Mouse (Mus musculus) lung, embryonic 15.5 days (tissue): ENCODE measurements at regions not wholly inside any gene's neighbourhood (a gene's known extent, or its start where the extent isn't known, plus 50 kb on each side); places are given as distances from the start of the nearest gene placed in this dataset.
"Not testable (repeated sequence)": the region's sequence is repeated elsewhere in the genome, so short reads cannot be mapped to it uniquely, and the experiment has no call there.

Experiments used
- ATAC-seq: fragments of 200-750 bp; cut with Nextera tagmentation; 2 replicates; pipeline ENCODE4 v1.8.0; 2017; ENCODE audit warnings: moderate number of reproducible peaks, borderline replicate concordance; ENCODE audit not compliant: low FRiP score, low TSS enrichment; ENCODE audit errors: extremely low read depth
- H3K27ac ChIP-seq: fragments of 300-500 bp; sonication (generic); 2 replicates; pipeline ENCODE4 v1.5.1; 2015; ENCODE audit warnings: moderate library complexity, mild to moderate bottlenecking, inconsistent platforms
- H3K27me3 ChIP-seq: fragments of 300-500 bp; sonication (generic); 2 replicates; pipeline ENCODE4 v1.6.1; 2015; ENCODE audit warnings: inconsistent platforms
- H3K36me3 ChIP-seq: fragments of 300-500 bp; sonication (generic); 2 replicates; pipeline ENCODE4 v1.6.1; 2015; ENCODE audit warnings: inconsistent platforms
- H3K4me1 ChIP-seq: fragments of 300-500 bp; sonication (generic); 2 replicates; pipeline ENCODE4 v1.6.1; 2015; ENCODE audit warnings: inconsistent platforms
- H3K4me2 ChIP-seq: fragments of 300-500 bp; sonication (generic); 2 replicates; pipeline ENCODE4 v1.6.1; 2015; ENCODE audit warnings: inconsistent platforms, mild to moderate bottlenecking, moderate library complexity
- H3K4me3 ChIP-seq: fragments of 300-500 bp; sonication (generic); 2 replicates; pipeline ENCODE4 v1.5.1; 2015; ENCODE audit warnings: mild to moderate bottlenecking, inconsistent platforms
- H3K9ac ChIP-seq: fragments of 300-500 bp; sonication (generic); 2 replicates; pipeline ENCODE4 v1.6.1; 2015; ENCODE audit warnings: inconsistent platforms
- H3K9me3 ChIP-seq: fragments of 300-500 bp; sonication (generic); 2 replicates; pipeline ENCODE4 v1.6.1; 2016; ENCODE audit warnings: inconsistent platforms
- WGBS: fragments of 180-500 bp; shearing (Covaris S2); methylation state at CpG from one replicate; pipeline ENCODE4 v1.1.7; 2015; 5-methylcytosine and 5-hydroxymethylcytosine counted together

DNA sequence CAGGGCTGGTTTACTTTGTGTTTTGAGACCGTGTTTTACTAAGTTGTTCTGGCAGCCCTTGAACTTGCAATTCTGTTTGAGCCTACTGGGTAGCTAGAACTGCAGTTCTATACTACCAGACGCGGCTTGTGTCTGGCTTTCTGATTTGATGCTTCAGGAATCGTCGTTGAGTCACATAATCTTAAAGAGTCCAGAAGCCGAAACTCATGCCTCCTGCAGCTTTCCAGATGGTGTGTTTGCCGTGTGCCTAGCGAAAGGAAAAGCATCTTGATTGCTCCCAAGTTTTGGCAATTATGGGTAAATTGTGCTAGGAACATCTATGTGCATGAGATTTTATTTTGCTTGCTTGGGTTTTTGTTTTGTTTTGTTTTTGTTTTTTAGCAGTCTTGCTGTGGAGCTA is 99.6 kb upstream of the Tgm3 start:
- peaks cover 9% of the 10 kb centered on the region for H3K27me3 ChIP-seq
- H3K9ac ChIP-seq: no peak overlapping the region
- H3K36me3 ChIP-seq: no peaks in the 10 kb centered on the region
- H3K4me3 ChIP-seq: no peak overlapping the region
- no peak overlapping the region for H3K27ac ChIP-seq
- no peak overlapping the region for H3K4me2 ChIP-seq
- peaks cover 9% of the 10 kb centered on the region for H3K4me1 ChIP-seq
- ATAC-seq: no peak
- 70% methylated on average over 8 of the region's 8 CpGs for WGBS
- no peaks in the 10 kb centered on the region for H3K9me3 ChIP-seq

DNA sequence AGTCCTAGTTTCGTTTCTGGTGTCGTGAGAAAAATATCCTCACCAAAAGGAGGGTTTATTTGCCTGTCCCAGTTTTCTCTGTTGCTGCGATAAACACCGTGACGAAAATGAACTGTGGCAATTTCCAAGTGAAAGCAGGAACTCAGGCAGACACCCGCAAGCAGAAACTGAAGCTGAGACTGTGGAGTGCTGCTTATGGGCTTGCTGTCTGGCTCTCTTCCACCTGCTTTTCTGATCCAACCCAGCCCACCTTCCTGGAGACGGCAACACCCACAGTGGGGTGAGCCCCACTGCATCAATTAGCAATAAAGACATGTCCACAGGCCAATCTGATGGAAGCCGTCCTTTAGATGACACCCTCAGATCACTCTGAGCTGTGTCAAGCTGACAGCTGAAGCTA is 97.9 kb upstream of the Tgm3 start:
- Histone ChIP-seq H3K9me3 (no peaks in the 10 kb centered on the region), H3K9ac (no peak overlapping the region), H3K36me3 (no peaks in the 10 kb centered on the region), H3K4me1 (peaks cover 1% of the 10 kb centered on the region; the same call in 1 of the 2 replicates), H3K4me3 (no peak overlapping the region), H3K27ac (no peak overlapping the region), H3K4me2 (no peak overlapping the region), H3K27me3 (peaks cover 2% of the 10 kb centered on the region)
- 78% methylated on average over 8 of the region's 8 CpGs for WGBS
- ATAC-seq: no peak

DNA sequence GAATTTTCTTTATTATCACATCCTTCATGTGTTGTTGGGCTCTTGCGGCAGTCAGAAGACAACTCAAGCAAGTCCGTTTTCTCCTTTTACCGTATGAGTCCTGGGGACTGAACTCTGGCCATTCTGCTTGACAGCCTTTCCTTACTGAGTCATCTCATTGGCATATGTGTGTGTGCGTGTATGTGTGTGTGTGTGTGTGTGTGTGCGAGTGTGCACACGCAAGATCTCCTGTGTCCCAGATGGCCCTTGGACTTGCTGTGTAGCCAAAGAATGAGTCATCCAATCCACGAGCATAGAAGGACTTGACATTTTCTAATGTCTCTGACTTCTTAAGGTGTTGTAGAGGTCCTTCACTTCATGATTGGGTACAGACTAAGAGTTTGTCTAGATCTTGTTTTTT is 95.7 kb upstream of the Tgm3 start:
- Histone ChIP-seq H3K36me3 (no peaks in the 10 kb centered on the region), H3K4me1 (no peaks in the 10 kb centered on the region), H3K27ac (no peak overlapping the region), H3K9me3 (no peaks in the 10 kb centered on the region), H3K4me3 (no peak overlapping the region), H3K9ac (no peak overlapping the region), H3K27me3 (no peaks in the 10 kb centered on the region), H3K4me2 (no peak overlapping the region)
- 86% methylated on average over 7 of the region's 7 CpGs for WGBS
- ATAC-seq: no peak

DNA sequence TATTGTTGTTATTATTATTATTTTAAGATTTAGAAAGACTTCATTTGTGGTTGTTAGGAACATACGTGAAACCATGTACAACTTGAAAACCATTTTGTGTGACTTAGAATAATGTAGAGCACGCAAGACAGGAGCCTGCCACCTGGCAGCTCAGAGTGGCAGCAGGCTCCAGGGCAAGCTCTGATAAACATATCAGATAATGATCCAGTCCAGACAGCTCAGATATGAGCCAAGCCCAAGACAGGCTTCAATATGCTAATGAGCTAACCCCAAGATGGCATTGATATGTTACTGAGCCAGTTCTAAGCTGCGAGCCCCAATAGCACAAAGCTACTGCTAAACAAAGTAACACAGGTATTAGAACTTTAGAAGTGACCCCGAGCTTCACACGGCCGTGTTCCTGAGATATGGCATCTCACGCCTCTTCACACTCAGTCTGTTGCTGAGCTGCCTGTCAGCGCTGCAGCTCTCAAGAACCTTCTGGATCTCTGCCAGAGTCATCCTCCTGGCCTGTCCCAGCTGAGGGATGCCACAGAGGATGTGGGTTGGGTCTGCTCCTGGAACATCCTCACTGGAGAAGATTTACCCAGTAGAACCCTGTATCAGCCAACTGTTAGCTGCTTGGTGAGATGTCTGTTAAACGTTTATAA is 93.9 kb upstream of the Tgm3 start:
- H3K27ac ChIP-seq: no peak overlapping the region
- H3K4me3 ChIP-seq: no peak overlapping the region
- H3K4me2 ChIP-seq: no peak overlapping the region
- no peak for ATAC-seq
- no peaks in the 10 kb centered on the region for H3K27me3 ChIP-seq
- no peaks in the 10 kb centered on the region for H3K36me3 ChIP-seq
- H3K9ac ChIP-seq: no peak overlapping the region
- H3K4me1 ChIP-seq: no peaks in the 10 kb centered on the region
- no peaks in the 10 kb centered on the region for H3K9me3 ChIP-seq
- WGBS: 57% methylated on average over 9 of the region's 9 CpGs

DNA sequence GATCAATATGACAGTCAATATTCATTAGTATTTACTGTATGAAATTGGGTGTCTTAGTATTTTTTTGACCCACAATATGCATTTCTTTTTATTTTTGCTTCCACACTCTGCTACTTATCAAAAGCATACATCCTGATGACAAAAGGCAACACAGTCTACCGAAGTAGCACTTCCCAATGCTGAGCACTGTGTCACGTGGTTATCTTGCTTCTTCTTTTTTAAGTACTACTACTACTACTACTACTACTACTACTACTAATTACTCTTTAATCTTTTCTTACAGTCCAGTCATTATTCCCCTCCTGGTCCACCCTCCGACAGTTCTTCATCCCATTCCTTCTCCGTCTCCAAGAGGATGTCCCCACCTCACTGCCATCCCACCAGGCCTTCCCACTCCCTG is 92.6 kb upstream of the Tgm3 start:
- Histone ChIP-seq H3K4me3 (no peak overlapping the region), H3K36me3 (no peaks in the 10 kb centered on the region), H3K4me1 (no peaks in the 10 kb centered on the region), H3K27me3 (no peaks in the 10 kb centered on the region), H3K9ac (no peak overlapping the region), H3K27ac (no peak overlapping the region), H3K9me3 (no peaks in the 10 kb centered on the region), H3K4me2 (no peak overlapping the region)
- 93% methylated on average over 4 of the region's 4 CpGs for WGBS
- ATAC-seq: no peak

DNA sequence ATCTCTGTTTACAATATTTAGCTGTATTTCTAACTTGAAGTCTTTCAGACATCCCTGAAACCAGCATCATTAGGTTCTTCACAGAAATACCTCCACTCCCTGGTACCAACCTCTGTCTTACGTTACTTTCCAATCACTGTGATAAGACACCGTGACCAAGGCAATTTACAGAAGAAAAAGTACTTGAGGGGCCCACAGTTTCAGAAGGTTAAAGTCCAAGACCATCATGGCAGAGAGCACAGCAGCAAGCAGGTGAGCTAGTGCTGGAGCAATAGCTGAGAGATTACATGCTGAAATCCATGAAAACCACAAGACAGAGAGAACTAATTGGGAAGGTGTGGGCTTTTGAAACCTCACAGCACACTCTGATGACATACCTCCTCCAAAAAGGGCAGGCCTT is 84.9 kb upstream of the Tgm3 start:
- WGBS: 75% methylated on average over 2 of the region's 2 CpGs
- H3K36me3 ChIP-seq: no peaks in the 10 kb centered on the region
- ATAC-seq: no peak

DNA sequence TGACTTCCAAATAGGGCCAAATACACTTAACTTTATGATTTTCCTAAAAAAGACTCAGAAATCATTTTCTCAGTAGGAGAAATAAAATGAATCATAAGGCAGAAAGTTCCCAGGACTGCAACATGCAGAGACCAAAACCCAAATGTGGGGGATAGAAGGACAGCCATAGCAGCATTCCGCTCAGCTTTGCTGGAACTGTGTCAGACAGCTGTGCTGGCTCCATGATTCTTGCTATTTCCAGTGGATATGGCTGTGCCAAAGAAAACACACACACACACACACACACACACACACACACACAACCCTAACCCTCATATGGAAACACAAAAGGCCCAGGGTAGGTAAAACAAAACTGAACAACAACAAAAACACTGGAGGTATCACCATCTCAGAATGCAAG is 78.6 kb upstream of the Tgm3 start:
- H3K27me3 ChIP-seq: no peaks in the 10 kb centered on the region
- H3K4me2 ChIP-seq: no peak overlapping the region
- no peak overlapping the region for H3K4me3 ChIP-seq
- WGBS: 81% methylated on average over 1 of the region's 1 CpGs
- no peak overlapping the region for H3K9ac ChIP-seq
- no peaks in the 10 kb centered on the region for H3K9me3 ChIP-seq
- ATAC-seq: no peak
- no peaks in the 10 kb centered on the region for H3K4me1 ChIP-seq
- H3K36me3 ChIP-seq: no peaks in the 10 kb centered on the region
- no peak overlapping the region for H3K27ac ChIP-seq

More for the DNA sequence above, 84.9 kb upstream of the Tgm3 start:
- H3K9ac ChIP-seq: no peak overlapping the region
- no peak overlapping the region for H3K4me2 ChIP-seq
- no peaks in the 10 kb centered on the region for H3K4me1 ChIP-seq
- no peaks in the 10 kb centered on the region for H3K9me3 ChIP-seq
- H3K27ac ChIP-seq: no peak overlapping the region
- no peaks in the 10 kb centered on the region for H3K27me3 ChIP-seq
- H3K4me3 ChIP-seq: no peak overlapping the region

DNA sequence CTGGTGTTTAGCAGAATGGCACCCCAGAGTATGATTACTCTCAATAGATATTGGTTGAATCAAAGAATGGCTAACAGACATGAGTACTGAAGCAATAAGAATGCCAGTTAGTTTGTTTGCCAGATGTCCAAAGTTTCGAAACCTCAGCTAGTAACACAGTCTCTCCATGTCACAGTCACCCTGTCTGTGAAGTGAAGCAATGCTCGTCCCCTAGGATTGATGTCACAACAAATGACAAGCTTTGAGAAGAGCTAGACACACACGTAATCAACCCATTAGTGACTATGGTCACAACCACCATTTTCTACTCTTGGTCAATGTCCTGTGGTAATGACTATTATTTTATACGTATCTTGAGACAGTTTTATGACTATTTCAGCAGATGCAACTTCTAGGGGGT is 69.3 kb upstream of the Tgm3 start:
- no peak overlapping the region for H3K9ac ChIP-seq
- H3K36me3 ChIP-seq: no peaks in the 10 kb centered on the region
- H3K4me3 ChIP-seq: no peak overlapping the region
- peaks cover 2% of the 10 kb centered on the region; the same call in 1 of the 2 replicates for H3K4me1 ChIP-seq
- no peak overlapping the region for H3K27ac ChIP-seq
- no peak overlapping the region for H3K4me2 ChIP-seq
- H3K27me3 ChIP-seq: no peaks in the 10 kb centered on the region
- WGBS: 64% methylated on average over 4 of the region's 4 CpGs
- no peak for ATAC-seq
- H3K9me3 ChIP-seq: no peaks in the 10 kb centered on the region

DNA sequence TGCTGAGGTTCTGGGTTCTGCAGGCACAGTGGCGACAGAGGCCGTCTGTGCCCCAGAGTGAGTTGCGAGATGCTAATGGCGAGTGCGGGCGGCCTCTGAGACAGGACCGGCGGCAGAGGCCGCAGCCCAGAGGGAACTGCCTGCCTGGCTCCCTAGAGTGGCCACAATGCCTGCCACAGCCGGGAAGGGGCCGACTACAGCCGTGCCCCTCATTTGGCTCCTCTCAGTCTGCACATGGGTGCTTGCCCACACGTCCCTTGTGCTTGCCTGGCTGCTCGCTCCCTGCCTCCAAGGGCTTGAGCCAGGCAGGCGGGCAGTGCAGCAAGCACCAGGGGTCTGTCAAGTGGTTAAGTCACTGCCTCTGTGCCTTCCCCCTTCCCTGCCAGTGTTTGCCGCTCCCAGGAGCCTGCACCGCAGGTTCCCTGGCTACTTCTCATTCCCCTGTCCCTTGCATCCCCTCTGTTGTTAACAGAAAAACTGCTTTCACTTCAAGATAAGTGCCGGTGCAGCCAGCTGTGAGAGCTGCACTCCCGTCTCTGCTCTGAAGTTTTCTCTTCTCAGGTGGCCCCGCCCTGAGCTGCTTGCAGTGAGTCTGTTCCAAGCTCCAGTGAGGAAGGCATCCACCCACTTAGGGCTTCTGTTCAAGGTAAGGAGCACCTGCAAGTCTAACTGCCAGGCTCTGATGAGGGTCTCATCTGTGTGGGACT is 64.1 kb upstream of the Tgm3 start:
- ATAC-seq: peak; percentile 64
- peak overlapping the region; percentile 49 for H3K4me2 ChIP-seq
- H3K36me3 ChIP-seq: no peaks in the 10 kb centered on the region
- H3K27ac ChIP-seq: peak overlapping the region; percentile 71
- peaks cover 4% of the 10 kb centered on the region; the same call in 1 of the 2 replicates for H3K4me1 ChIP-seq
- peak overlapping the region; percentile 22 for H3K4me3 ChIP-seq
- no peaks in the 10 kb centered on the region for H3K9me3 ChIP-seq
- WGBS: 44% methylated on average over 20 of the region's 20 CpGs
- H3K27me3 ChIP-seq: no peaks in the 10 kb centered on the region
- no peak overlapping the region; the same call in 1 of the 2 replicates for H3K9ac ChIP-seq

DNA sequence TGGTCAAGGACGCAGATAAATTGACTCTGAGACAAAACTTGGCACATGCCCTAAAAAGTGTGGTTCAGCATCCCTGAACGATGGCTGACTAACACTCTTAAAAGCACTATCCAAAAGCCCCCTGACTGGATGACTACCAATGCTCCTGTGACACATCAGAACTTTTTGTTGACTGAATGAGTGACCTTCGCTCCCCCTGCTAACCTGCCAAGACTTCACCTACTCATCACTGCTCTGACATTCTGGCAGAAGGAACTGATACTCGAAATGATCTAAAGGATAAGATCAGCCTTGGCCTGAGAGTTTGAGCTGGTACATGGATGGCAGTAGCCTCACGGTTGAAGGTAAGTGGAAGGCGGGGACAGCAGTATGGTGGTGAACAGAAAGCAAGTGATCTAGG is 62.4 kb upstream of the Tgm3 start:
- H3K9ac ChIP-seq, H3K4me2 ChIP-seq, ATAC-seq, H3K27ac ChIP-seq, H3K27me3 ChIP-seq, H3K36me3 ChIP-seq, H3K4me1 ChIP-seq, H3K9me3 ChIP-seq, H3K4me3 ChIP-seq: not testable (repeated sequence)
- WGBS: 68% methylated on average over 6 of the region's 6 CpGs

DNA sequence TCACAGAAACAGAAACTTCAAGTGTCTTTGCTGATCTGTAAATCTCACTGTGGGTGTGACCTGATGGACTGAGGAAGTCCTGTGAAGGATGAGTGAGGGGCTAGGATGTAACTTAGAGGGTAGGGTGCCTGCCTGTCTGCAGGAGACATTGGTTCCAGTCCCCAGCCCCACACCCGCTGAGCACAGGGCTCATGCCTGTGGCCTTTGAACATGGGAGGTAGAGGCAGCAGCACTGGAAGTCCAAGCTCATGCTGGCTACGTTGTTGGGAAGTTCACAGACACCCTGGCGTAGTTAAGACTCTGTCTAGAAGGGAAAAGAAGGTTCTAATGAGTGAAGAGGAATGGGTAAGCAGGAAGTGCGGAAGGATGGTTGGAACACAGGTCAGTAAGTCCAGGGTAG is 59.7 kb upstream of the Tgm3 start:
- Histone ChIP-seq H3K4me3 (no peak overlapping the region), H3K4me2 (no peak overlapping the region), H3K9me3 (no peaks in the 10 kb centered on the region), H3K9ac (no peak overlapping the region), H3K27ac (no peak overlapping the region), H3K27me3 (no peaks in the 10 kb centered on the region), H3K4me1 (peaks cover 4% of the 10 kb centered on the region; the same call in 1 of the 2 replicates), H3K36me3 (no peaks in the 10 kb centered on the region)
- 88% methylated on average over 4 of the region's 4 CpGs for whole genome bisulfite sequencing
- no peak for ATAC-seq

DNA sequence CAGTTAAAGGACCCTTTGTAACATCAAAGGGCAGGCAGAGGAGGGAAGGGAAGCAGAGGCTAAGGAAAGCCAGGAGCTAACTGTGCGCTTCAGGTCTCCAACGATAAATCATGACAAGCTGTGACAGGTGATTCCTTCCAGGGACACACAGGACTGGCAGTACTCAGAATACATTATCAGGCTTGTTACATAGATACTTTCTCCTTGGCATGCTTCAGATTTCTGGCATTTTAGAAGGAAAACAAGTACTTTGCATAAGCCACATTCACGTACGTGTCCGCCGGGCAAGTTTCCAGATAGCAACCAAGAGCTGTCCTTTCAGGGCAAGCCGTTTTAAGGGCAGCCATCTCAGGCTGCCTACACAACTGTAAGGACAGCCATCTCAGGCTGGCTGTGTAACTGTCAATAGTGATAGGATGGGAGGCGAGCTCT is 56.9 kb upstream of the Tgm3 start:
- Histone ChIP-seq H3K9ac (no peak overlapping the region), H3K4me2 (no peak overlapping the region), H3K4me3 (no peak overlapping the region), H3K9me3 (no peaks in the 10 kb centered on the region), H3K27me3 (no peaks in the 10 kb centered on the region), H3K4me1 (no peaks in the 10 kb centered on the region), H3K36me3 (no peaks in the 10 kb centered on the region), H3K27ac (no peak overlapping the region)
- WGBS: 51% methylated on average over 8 of the region's 8 CpGs
- ATAC-seq: no peak
